ENCODE assay signal across 19 mouse cellular contexts in genomic region chr1:191230355-191230931, GRCm38 (mm10). TPM values are rescaled to one million over a fixed set of nuclear protein-coding genes. Genes with fewer than 3 reads are reported as not detected.
DNase-seq lines count a peak whose midpoint lies in the region; ATAC-seq and TF ChIP-seq lines count a peak whose summit lies in the region.
"Had no signal": no experiment of that assay in that cellular context is flagged by ENCODE, and none has a peak within 500 bp of the region (broad histone marks: within the 10 kb centered on the region; RNA-seq: fewer than 3 reads in every experiment).

No protein-coding gene starts in this region.

- no peaks in the 10 kb centered on the region for H3K27me3 ChIP-seq in heart, postnatal 0 days (ENCODE audit: control insufficient read depth, insufficient read depth, low read length)
- H3K27me3 ChIP-seq in heart, embryonic 12.5 days (replicated peaks) = no peaks in the 10 kb centered on the region
- H3K27me3 ChIP-seq in midbrain, embryonic 14.5 days (ENCODE audit: control insufficient read depth, insufficient read depth, low read length) = no peaks in the 10 kb centered on the region
- H3K27me3 ChIP-seq: embryonic facial prominence, embryonic 15.5 days; limb, embryonic 13.5 days; lung, embryonic 15.5 days; midbrain, embryonic 12.5 days had no signal

- peaks cover 3% of the 10 kb centered on the region; the same call in 1 of the 2 replicates for H3K9me3 ChIP-seq in heart, postnatal 0 days (replicated peaks; ENCODE audit: control insufficient read depth, low read length)
- H3K9me3 ChIP-seq in heart, embryonic 12.5 days (replicated peaks) = peaks cover 13% of the 10 kb centered on the region
- H3K9me3 ChIP-seq in midbrain, embryonic 14.5 days (ENCODE audit: control insufficient read depth, low read length) = 0 out of 2 replicates have a peak, but pooled peaks cover 5% of the 10 kb centered on the region
- H3K9me3 ChIP-seq: embryonic facial prominence, embryonic 15.5 days; lung, embryonic 15.5 days; midbrain, embryonic 12.5 days had no signal

- peak; percentile 37 for DNase-seq in heart, postnatal 0 days (ENCODE audit: low spot score)
- DNase-seq in right cerebral cortex, adult 18-20 months = peak; percentile 28
- no peak for DNase-seq in right cerebral cortex, postnatal 25 days
- DNase-seq in telencephalon, adult 2 months (ENCODE audit: low read depth, low spot score) = peak; percentile 38
- DNase-seq in thymus, postnatal 36 days = no peak
- DNase-seq in midbrain, embryonic 14.5 days = no peak
- DNase-seq: adrenal gland, postnatal 25 days; cerebellum, adult 11 months; gastrocnemius, postnatal 25 days; kidney, postnatal 10 days; thymus, postnatal 25 days had no signal

- TF ChIP-seq CTCF in heart, postnatal 0 days (IDR thresholded peaks at IDR 0.05; ENCODE audit: low read depth) = no peak

- WGBS in heart, postnatal 0 days = 47% methylated on average over 6 of the region's 6 CpGs
- 61% methylated on average over 6 of the region's 6 CpGs for WGBS in heart, embryonic 12.5 days
- 84% methylated on average over 6 of the region's 6 CpGs for WGBS in midbrain, embryonic 14.5 days

- no peak; the same call in 1 of the 2 replicates for ATAC-seq in heart, postnatal 0 days (ENCODE audit: insufficient read depth, low read depth)
- ATAC-seq in heart, embryonic 12.5 days (ENCODE audit: insufficient number of reproducible peaks, low FRiP score) = no peak
- peak; percentile 10 for ATAC-seq in common myeloid progenitor, adult 5-6 weeks (replicated peaks; ENCODE audit: low read depth, poor library complexity, severe bottlenecking)
- ATAC-seq in midbrain, embryonic 14.5 days (ENCODE audit: low FRiP score, low TSS enrichment) = no peak
- ATAC-seq: forebrain, embryonic 16.5 days; intestine, embryonic 16.5 days had no signal

- peak overlapping the region; percentile 48; the same call in 1 of the 2 replicates for H3K27ac ChIP-seq in heart, postnatal 0 days (ENCODE audit: low read depth)
- H3K27ac ChIP-seq in heart, embryonic 12.5 days (ENCODE audit: poor library complexity, severe bottlenecking) = no peak overlapping the region
- H3K27ac ChIP-seq in midbrain, embryonic 14.5 days (replicated peaks; ENCODE audit: low read depth, low read length) = no peak overlapping the region
- H3K27ac ChIP-seq: embryonic facial prominence, embryonic 15.5 days; limb, embryonic 13.5 days; lung, embryonic 15.5 days; midbrain, embryonic 12.5 days had no signal

- no peaks in the 10 kb centered on the region for H3K36me3 ChIP-seq in heart, postnatal 0 days (replicated peaks; ENCODE audit: control insufficient read depth, insufficient read depth, low read length)
- 0 out of 2 replicates have a peak, but pooled peaks cover 6% of the 10 kb centered on the region for H3K36me3 ChIP-seq in heart, embryonic 12.5 days
- H3K36me3 ChIP-seq in midbrain, embryonic 14.5 days (ENCODE audit: control insufficient read depth, insufficient read depth, low read length) = no peaks in the 10 kb centered on the region
- H3K36me3 ChIP-seq: embryonic facial prominence, embryonic 15.5 days; lung, embryonic 15.5 days; midbrain, embryonic 12.5 days had no signal

- no peak overlapping the region for H3K9ac ChIP-seq in heart, postnatal 0 days (replicated peaks; ENCODE audit: low read depth, low read length)
- no peak overlapping the region for H3K9ac ChIP-seq in heart, embryonic 12.5 days
- H3K9ac ChIP-seq in midbrain, embryonic 14.5 days (replicated peaks; ENCODE audit: low read length) = no peak overlapping the region
- H3K9ac ChIP-seq: embryonic facial prominence, embryonic 15.5 days; limb, embryonic 13.5 days; lung, embryonic 15.5 days; midbrain, embryonic 12.5 days had no signal

- peaks cover 11% of the 10 kb centered on the region; the same call in 1 of the 2 replicates for H3K4me1 ChIP-seq in heart, postnatal 0 days (ENCODE audit: control insufficient read depth, insufficient read depth)
- H3K4me1 ChIP-seq in heart, embryonic 12.5 days (replicated peaks) = peaks cover 8% of the 10 kb centered on the region; the same call in 1 of the 2 replicates
- H3K4me1 ChIP-seq in midbrain, embryonic 14.5 days (ENCODE audit: control insufficient read depth, insufficient read depth, low read length) = no peaks in the 10 kb centered on the region

- no peak overlapping the region for H3K4me2 ChIP-seq in heart, postnatal 0 days (ENCODE audit: low read depth, low read length)
- no peak overlapping the region for H3K4me2 ChIP-seq in heart, embryonic 12.5 days
- no peak overlapping the region for H3K4me2 ChIP-seq in midbrain, embryonic 14.5 days (ENCODE audit: low read length)
- H3K4me2 ChIP-seq: embryonic facial prominence, embryonic 15.5 days; limb, embryonic 13.5 days; lung, embryonic 15.5 days; midbrain, embryonic 12.5 days had no signal

- no peak for TF ChIP-seq EP300 in heart, postnatal 0 days (IDR thresholded peaks at IDR 0.05; ENCODE audit: low read depth)

- no peak overlapping the region for H3K4me3 ChIP-seq in heart, postnatal 0 days (ENCODE audit: low read depth, low read length)
- H3K4me3 ChIP-seq in heart, embryonic 12.5 days = no peak overlapping the region
- no peak overlapping the region for H3K4me3 ChIP-seq in midbrain, embryonic 14.5 days (replicated peaks; ENCODE audit: low read depth, low read length)
- H3K4me3 ChIP-seq: embryonic facial prominence, embryonic 15.5 days; limb, embryonic 13.5 days; lung, embryonic 15.5 days; midbrain, embryonic 12.5 days had no signal

RNA-seq across cellular contexts. Expression of gene Atf3, which starts 12.6 kb away (rescaled TPM):
- total RNA-seq in heart, postnatal 0 days (2014; rRNA removed; ENCODE audit: low replicate concordance) = 44.1 and 54.0 TPM in 2 replicates
- 5.5 and 13.9 TPM in 2 replicates for polyA plus RNA-seq in heart, postnatal 0 days (2015; fragmentation: Nextera tagmentation; extraction: Ambion mirVana)
- 17.0 and 17.6 TPM in 2 replicates for polyA plus RNA-seq in heart, embryonic 12.5 days (2016; fragmentation: Nextera tagmentation; extraction: Ambion mirVana)
- 17.2 and 39.8 TPM in 2 replicates for total RNA-seq in common myeloid progenitor, adult 5-6 weeks (2017)
- polyA plus RNA-seq in midbrain, embryonic 14.5 days (2014; fragmentation: Nextera tagmentation; extraction: Ambion mirVana) = 0.70 and 1.8 TPM in 2 replicates

Comparison
In these comparisons a context has a peak if more than half of its experiments do, and no peak if none do; other contexts are left out.
1. DNase-seq: peak in heart, postnatal 0 days (single experiment), right cerebral cortex, adult 18-20 months (single experiment) and telencephalon, adult 2 months (single experiment); none in right cerebral cortex, postnatal 25 days (single experiment), thymus, postnatal 36 days (0 of 2) and midbrain, embryonic 14.5 days (single experiment).